Mouse (Mus musculus): ENCODE measurements at regions not wholly inside any gene's neighbourhood (a gene's known extent, or its start where the extent isn't known, plus 50 kb on each side); places are given as distances from the start of the nearest gene placed in this dataset.

- Histone ChIP-seq H3K4me2 (ENCODE audit: low read depth, severe bottlenecking) (no peak overlapping the region), H3K4me1 (ENCODE audit: control insufficient read depth, insufficient read depth, low read length) (no peaks in the 10 kb centered on the region), H3K27me3 (ENCODE audit: control insufficient read depth, insufficient read depth, low read length) (no peaks in the 10 kb centered on the region), H3K9me3 (ENCODE audit: control insufficient read depth, low read length) (no peaks in the 10 kb centered on the region), H3K4me3 (ENCODE audit: low read depth, low read length) (no peak overlapping the region), H3K36me3 (ENCODE audit: control insufficient read depth, insufficient read depth, low read length) (no peaks in the 10 kb centered on the region), H3K27ac (replicated peaks; ENCODE audit: low read depth, low read length) (no peak overlapping the region), H3K9ac (ENCODE audit: low read length) (no peak overlapping the region)
- WGBS: 91% methylated on average over 2 of the region's 2 CpGs
- ATAC-seq (ENCODE audit: insufficient number of reproducible peaks, low FRiP score, low TSS enrichment, low read depth): no peak
- DNase-seq (ENCODE audit: low spot score): no peak
These were observed 114.3 kb upstream of the Epb41l3 start for GRCm38 (mm10) chr17:68961160-68961559.

- H3K4me1 ChIP-seq (ENCODE audit: control insufficient read depth, insufficient read depth, low read length): no peaks in the 10 kb centered on the region
- DNase-seq (ENCODE audit: low spot score) (peak; percentile 21), ATAC-seq (ENCODE audit: insufficient number of reproducible peaks, low FRiP score, low TSS enrichment, low read depth) (no peak)
- no peak overlapping the region for H3K4me3 ChIP-seq (ENCODE audit: low read depth, low read length)
- H3K9me3 ChIP-seq (ENCODE audit: control insufficient read depth, low read length): no peaks in the 10 kb centered on the region
- no peaks in the 10 kb centered on the region for H3K36me3 ChIP-seq (ENCODE audit: control insufficient read depth, insufficient read depth, low read length)
- H3K4me2 ChIP-seq (ENCODE audit: low read depth, severe bottlenecking): no peak overlapping the region
- H3K9ac ChIP-seq (ENCODE audit: low read length): no peak overlapping the region
- no peaks in the 10 kb centered on the region for H3K27me3 ChIP-seq (ENCODE audit: control insufficient read depth, insufficient read depth, low read length)
- WGBS: 53% methylated on average over 13 of the region's 13 CpGs
- H3K27ac ChIP-seq (replicated peaks; ENCODE audit: low read depth, low read length): no peak overlapping the region
These were observed 99.9 kb upstream of the Epb41l3 start for GRCm38 (mm10) chr17:68975606-68976005.

- no peaks in the 10 kb centered on the region for H3K4me1 ChIP-seq (ENCODE audit: control insufficient read depth, insufficient read depth, low read length)
- H3K4me3 ChIP-seq (ENCODE audit: low read depth, low read length): no peak overlapping the region
- H3K36me3 ChIP-seq (ENCODE audit: control insufficient read depth, insufficient read depth, low read length): no peaks in the 10 kb centered on the region
- DNase-seq (ENCODE audit: low spot score) (no peak), ATAC-seq (ENCODE audit: insufficient number of reproducible peaks, low FRiP score, low TSS enrichment, low read depth) (no peak)
- H3K9me3 ChIP-seq (ENCODE audit: control insufficient read depth, low read length): no peaks in the 10 kb centered on the region
- H3K4me2 ChIP-seq (ENCODE audit: low read depth, severe bottlenecking): no peak overlapping the region
- WGBS: 90% methylated on average over 9 of the region's 9 CpGs
- no peaks in the 10 kb centered on the region for H3K27me3 ChIP-seq (ENCODE audit: control insufficient read depth, insufficient read depth, low read length)
- no peak overlapping the region for H3K9ac ChIP-seq (ENCODE audit: low read length)
- no peak overlapping the region for H3K27ac ChIP-seq (replicated peaks; ENCODE audit: low read depth, low read length)
These were observed 97.3 kb upstream of the Epb41l3 start for GRCm38 (mm10) chr17:68978151-68978550.

- H3K4me1 ChIP-seq (ENCODE audit: control insufficient read depth, insufficient read depth, low read length): no peaks in the 10 kb centered on the region
- WGBS: 82% methylated on average over 11 of the region's 11 CpGs
These were observed 94.4 kb upstream of the Epb41l3 start for GRCm38 (mm10) chr17:68981120-68981519.

GRCm38 (mm10) chr17:68982094-68982493, 93.4 kb upstream of the Epb41l3 start:
- Histone ChIP-seq H3K27ac (replicated peaks; ENCODE audit: low read depth, low read length) (no peak overlapping the region), H3K9ac (ENCODE audit: low read length) (no peak overlapping the region), H3K4me2 (ENCODE audit: low read depth, severe bottlenecking) (no peak overlapping the region), H3K27me3 (ENCODE audit: control insufficient read depth, insufficient read depth, low read length) (no peaks in the 10 kb centered on the region), H3K36me3 (ENCODE audit: control insufficient read depth, insufficient read depth, low read length) (no peaks in the 10 kb centered on the region), H3K4me1 (ENCODE audit: control insufficient read depth, insufficient read depth, low read length) (no peaks in the 10 kb centered on the region), H3K9me3 (ENCODE audit: control insufficient read depth, low read length) (no peaks in the 10 kb centered on the region), H3K4me3 (ENCODE audit: low read depth, low read length) (no peak overlapping the region)
- no peak for ATAC-seq (ENCODE audit: insufficient number of reproducible peaks, low FRiP score, low TSS enrichment, low read depth)
- no peak for DNase-seq (ENCODE audit: low spot score)
- WGBS: 90% methylated on average over 6 of the region's 6 CpGs

More at GRCm38 (mm10) chr17:68981120-68981519, 94.4 kb upstream of the Epb41l3 start:
- no peaks in the 10 kb centered on the region for H3K36me3 ChIP-seq (ENCODE audit: control insufficient read depth, insufficient read depth, low read length)
- DNase-seq (ENCODE audit: low spot score): no peak
- no peaks in the 10 kb centered on the region for H3K9me3 ChIP-seq (ENCODE audit: control insufficient read depth, low read length)
- H3K9ac ChIP-seq (ENCODE audit: low read length): no peak overlapping the region
- no peak overlapping the region for H3K4me3 ChIP-seq (ENCODE audit: low read depth, low read length)
- no peaks in the 10 kb centered on the region for H3K27me3 ChIP-seq (ENCODE audit: control insufficient read depth, insufficient read depth, low read length)
- H3K27ac ChIP-seq (replicated peaks; ENCODE audit: low read depth, low read length): no peak overlapping the region
- no peak overlapping the region for H3K4me2 ChIP-seq (ENCODE audit: low read depth, severe bottlenecking)
- ATAC-seq (ENCODE audit: insufficient number of reproducible peaks, low FRiP score, low TSS enrichment, low read depth): no peak

GRCm38 (mm10) chr17:68999913-69000312, 75.6 kb upstream of the Epb41l3 start:
- Histone ChIP-seq H3K9me3 (ENCODE audit: control insufficient read depth, low read length) (no peaks in the 10 kb centered on the region), H3K36me3 (ENCODE audit: control insufficient read depth, insufficient read depth, low read length) (no peaks in the 10 kb centered on the region), H3K27ac (replicated peaks; ENCODE audit: low read depth, low read length) (no peak overlapping the region), H3K9ac (ENCODE audit: low read length) (no peak overlapping the region), H3K4me3 (ENCODE audit: low read depth, low read length) (no peak overlapping the region), H3K27me3 (ENCODE audit: control insufficient read depth, insufficient read depth, low read length) (no peaks in the 10 kb centered on the region), H3K4me1 (ENCODE audit: control insufficient read depth, insufficient read depth, low read length) (no peaks in the 10 kb centered on the region), H3K4me2 (ENCODE audit: low read depth, severe bottlenecking) (no peak overlapping the region)
- ATAC-seq (ENCODE audit: insufficient number of reproducible peaks, low FRiP score, low TSS enrichment, low read depth) (no peak), DNase-seq (ENCODE audit: low spot score) (no peak)
- 89% methylated on average over 3 of the region's 3 CpGs for WGBS

- no peaks in the 10 kb centered on the region for H3K27me3 ChIP-seq (ENCODE audit: control insufficient read depth, insufficient read depth, low read length)
- no peaks in the 10 kb centered on the region for H3K9me3 ChIP-seq (ENCODE audit: control insufficient read depth, low read length)
- no peak overlapping the region for H3K9ac ChIP-seq (ENCODE audit: low read length)
- H3K36me3 ChIP-seq (ENCODE audit: control insufficient read depth, insufficient read depth, low read length): no peaks in the 10 kb centered on the region
- H3K4me3 ChIP-seq (ENCODE audit: low read depth, low read length): no peak overlapping the region
- no peak overlapping the region for H3K27ac ChIP-seq (replicated peaks; ENCODE audit: low read depth, low read length)
- no peak for ATAC-seq (ENCODE audit: insufficient number of reproducible peaks, low FRiP score, low TSS enrichment, low read depth)
- DNase-seq (ENCODE audit: low spot score): no peak
- H3K4me1 ChIP-seq (ENCODE audit: control insufficient read depth, insufficient read depth, low read length): no peaks in the 10 kb centered on the region
- WGBS: 78% methylated on average over 7 of the region's 7 CpGs
- H3K4me2 ChIP-seq (ENCODE audit: low read depth, severe bottlenecking): no peak overlapping the region
These were observed 71.4 kb upstream of the Epb41l3 start for GRCm38 (mm10) chr17:69004051-69004450.

- H3K27me3 ChIP-seq (ENCODE audit: control insufficient read depth, insufficient read depth, low read length): no peaks in the 10 kb centered on the region
- no peaks in the 10 kb centered on the region for H3K9me3 ChIP-seq (ENCODE audit: control insufficient read depth, low read length)
- H3K4me3 ChIP-seq (ENCODE audit: low read depth, low read length): no peak overlapping the region
- H3K36me3 ChIP-seq (ENCODE audit: control insufficient read depth, insufficient read depth, low read length): no peaks in the 10 kb centered on the region
- H3K27ac ChIP-seq (replicated peaks; ENCODE audit: low read depth, low read length): no peak overlapping the region
- DNase-seq (ENCODE audit: low spot score) (peak; percentile 26), ATAC-seq (ENCODE audit: insufficient number of reproducible peaks, low FRiP score, low TSS enrichment, low read depth) (no peak)
- no peak overlapping the region for H3K9ac ChIP-seq (ENCODE audit: low read length)
- 26% methylated on average over 9 of the region's 9 CpGs for WGBS
- no peak overlapping the region for H3K4me2 ChIP-seq (ENCODE audit: low read depth, severe bottlenecking)
- no peaks in the 10 kb centered on the region for H3K4me1 ChIP-seq (ENCODE audit: control insufficient read depth, insufficient read depth, low read length)
These were observed 69.2 kb upstream of the Epb41l3 start for GRCm38 (mm10) chr17:69006272-69006671.
